Comparison of ENCODE assay signal across 8 mouse cellular contexts in the genomic region with DNA sequence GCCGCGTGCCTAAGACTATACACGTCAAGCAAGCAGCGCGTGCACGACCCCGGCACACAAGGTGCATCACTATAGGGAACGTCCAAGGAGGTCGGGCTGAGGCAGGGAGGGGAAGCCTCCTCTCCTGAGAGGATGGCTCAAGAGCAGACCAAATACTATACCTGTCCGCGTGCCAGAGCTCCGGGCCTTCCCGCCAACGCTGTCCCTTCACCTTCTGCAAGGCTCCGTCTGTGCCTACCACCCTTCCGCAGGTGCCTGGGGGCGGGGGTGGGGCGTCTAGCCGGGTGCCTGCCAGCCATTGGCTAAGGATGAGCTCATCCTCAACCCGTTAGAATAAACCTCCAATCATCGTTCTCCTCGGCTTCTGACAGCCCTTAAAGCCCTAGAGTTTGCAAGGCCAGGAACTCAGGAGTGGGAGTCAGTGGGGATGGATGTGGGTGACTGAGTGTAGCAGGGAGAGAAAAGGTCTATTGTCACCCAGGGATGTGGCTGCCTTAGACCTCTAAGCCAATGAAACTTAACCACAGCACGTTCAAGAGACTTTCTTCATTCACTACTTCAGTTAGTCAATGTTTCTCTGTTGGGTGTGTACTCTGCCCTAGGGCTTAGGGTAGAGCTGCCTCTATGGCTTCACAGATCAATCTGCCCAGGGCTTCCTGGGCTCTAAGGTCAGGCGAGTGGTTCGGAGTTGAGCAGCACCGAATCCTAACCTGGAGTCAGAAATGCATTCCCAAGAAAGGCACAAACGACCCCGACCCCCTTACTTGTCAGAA. TPM values are rescaled to one million over a fixed set of nuclear protein-coding genes. Genes with fewer than 3 reads are reported as not detected.
DNase-seq lines count a peak whose midpoint lies in the region; ATAC-seq and TF ChIP-seq lines count a peak whose summit lies in the region.

A gene (minus strand): TSS at position 263 of the 773 bp plus-strand sequence.

- H3K9me3 ChIP-seq in heart, embryonic 16.5 days (replicated peaks; ENCODE audit: control insufficient read depth, low read length) = peaks cover 3% of the 10 kb centered on the region; the same call in 1 of the 2 replicates
- H3K9me3 ChIP-seq in liver, embryonic 14.5 days (ENCODE audit: control insufficient read depth, low read length) = no peaks in the 10 kb centered on the region
- no peaks in the 10 kb centered on the region for H3K9me3 ChIP-seq in neural tube, embryonic 12.5 days

- H3K9ac ChIP-seq in heart, embryonic 16.5 days (ENCODE audit: low read length) = peak within 1 kb of the TSS; percentile 30; the same call in 1 of the 2 replicates
- no peak within 1 kb of the TSS for H3K9ac ChIP-seq in liver, embryonic 14.5 days (replicated peaks)
- peak within 1 kb of the TSS; percentile 48 for H3K9ac ChIP-seq in neural tube, embryonic 12.5 days

- H3K27ac ChIP-seq in spleen, adult 2 months (ENCODE audit: insufficient read depth, low read length) = no peak within 1 kb of the TSS
- H3K27ac ChIP-seq in heart, embryonic 16.5 days (ENCODE audit: low read length) = no peak within 1 kb of the TSS
- no peak within 1 kb of the TSS for H3K27ac ChIP-seq in liver, embryonic 14.5 days
- no peak within 1 kb of the TSS for H3K27ac ChIP-seq in neural tube, embryonic 12.5 days

- H3K4me1 ChIP-seq in spleen, adult 2 months (ENCODE audit: control insufficient read depth, insufficient read depth, insufficient read length) = peaks cover 4% of the 10 kb centered on the region
- H3K4me1 ChIP-seq in heart, embryonic 16.5 days (ENCODE audit: control insufficient read depth, insufficient read depth, low read length) = peaks cover 16% of the 10 kb centered on the region
- peaks cover 0 to 6% of the 10 kb centered on the region in 2 experiments; a peak in 2 of 4 replicates for H3K4me1 ChIP-seq in liver, embryonic 14.5 days (replicated peaks; ENCODE audit: control insufficient read depth in 2 of 2, insufficient read depth in 2 of 2, low read length in 1 of 2)
- H3K4me1 ChIP-seq in neural tube, embryonic 12.5 days = peaks cover 12% of the 10 kb centered on the region

- peak within 1 kb of the TSS; percentile 46 for H3K4me3 ChIP-seq in spleen, adult 2 months (ENCODE audit: extremely low read depth, insufficient read depth, insufficient read length)
- H3K4me3 ChIP-seq in heart, embryonic 16.5 days (ENCODE audit: low read length) = peak within 1 kb of the TSS; percentile 41
- H3K4me3 ChIP-seq in liver, embryonic 14.5 days (ENCODE audit: insufficient read depth in 1 of 2, low read depth in 2 of 2, low read length in 2 of 2) = peak within 1 kb of the TSS in 1 of 2 experiments; percentile 28; a peak in 3 of 4 replicates
- peak within 1 kb of the TSS; percentile 38 for H3K4me3 ChIP-seq in neural tube, embryonic 12.5 days

- peak in 1 of 2 experiments; percentile 22 for DNase-seq in spleen, adult 2 months (ENCODE audit: low read depth in 1 of 2, low spot score in 2 of 2)
- DNase-seq in spleen, adult 18-20 months = no peak
- peak; percentile 41 for DNase-seq in embryo, embryonic 9.5 days (ENCODE audit: extremely low spot score)
- peak; percentile 74 for DNase-seq in layer of hippocampus, adult 11-12 months (ENCODE audit: low spot score)
- DNase-seq in liver, embryonic 14.5 days (ENCODE audit: low read depth in 3 of 3, low spot score in 3 of 3) = peak; percentile 19 to 28 (median 20)
- DNase-seq in thymus, postnatal 36 days = peak; percentile 73 to 80

- TF ChIP-seq EP300 in liver, embryonic 14.5 days (IDR thresholded peaks at IDR 0.05; ENCODE audit: low read depth) = no peak

- no peak for TF ChIP-seq POLR2A in spleen, adult 2 months (IDR thresholded peaks at IDR 0.05; ENCODE audit: low read depth, low read length)

- peak; percentile 71; the same call in 1 of the 2 replicates for ATAC-seq in heart, embryonic 16.5 days (replicated peaks; ENCODE audit: extremely low read depth, insufficient read depth, low FRiP score)
- peak; percentile 82; the same call in 1 of the 2 replicates for ATAC-seq in liver, embryonic 14.5 days (ENCODE audit: insufficient read depth)
- ATAC-seq in neural tube, embryonic 12.5 days (ENCODE audit: low FRiP score, low read depth) = peak; percentile 93

- peak within 1 kb of the TSS; percentile 62 for H3K4me2 ChIP-seq in heart, embryonic 16.5 days (ENCODE audit: low read depth, low read length)
- peak within 1 kb of the TSS; percentile 63 for H3K4me2 ChIP-seq in liver, embryonic 14.5 days (ENCODE audit: low read depth)
- H3K4me2 ChIP-seq in neural tube, embryonic 12.5 days (replicated peaks) = peak within 1 kb of the TSS; percentile 59

- H3K36me3 ChIP-seq in spleen, adult 2 months (ENCODE audit: control insufficient read depth, insufficient read depth, low read length) = no peaks in the 10 kb centered on the region
- H3K36me3 ChIP-seq in heart, embryonic 16.5 days (ENCODE audit: control insufficient read depth, insufficient read depth) = no peaks in the 10 kb centered on the region
- H3K36me3 ChIP-seq in liver, embryonic 14.5 days (replicated peaks; ENCODE audit: control insufficient read depth, insufficient read depth, low read depth) = no peaks in the 10 kb centered on the region
- no peaks in the 10 kb centered on the region; the same call in 1 of the 2 replicates for H3K36me3 ChIP-seq in neural tube, embryonic 12.5 days

- H3K27me3 ChIP-seq in spleen, adult 2 months (ENCODE audit: control insufficient read depth, insufficient read depth, low read length) = 0 out of 2 replicates have a peak, but pooled peaks cover 1% of the 10 kb centered on the region
- H3K27me3 ChIP-seq in heart, embryonic 16.5 days (ENCODE audit: control insufficient read depth, insufficient read depth, low read length) = no peaks in the 10 kb centered on the region; the same call in 1 of the 2 replicates
- H3K27me3 ChIP-seq in liver, embryonic 14.5 days (ENCODE audit: control insufficient read depth, insufficient read depth, low read length) = no peaks in the 10 kb centered on the region; the same call in 1 of the 2 replicates
- peaks cover 6% of the 10 kb centered on the region; the same call in 1 of the 2 replicates for H3K27me3 ChIP-seq in neural tube, embryonic 12.5 days (replicated peaks)

- 22% methylated on average over 28 of the region's 28 CpGs for WGBS in spleen, adult 2 months
- WGBS in heart, embryonic 16.5 days = 17% methylated on average over 28 of the region's 28 CpGs
- WGBS in liver, embryonic 14.5 days (ENCODE audit: insufficient replicate concordance) = 14% methylated on average over 28 of the region's 28 CpGs
- 16% methylated on average over 28 of the region's 28 CpGs for whole genome bisulfite sequencing in neural tube, embryonic 12.5 days

- no peak for TF ChIP-seq CTCF in spleen, adult 2 months (IDR thresholded peaks at IDR 0.05; ENCODE audit: extremely low read depth, insufficient read depth, insufficient read length, insufficient replicate concordance)
- TF ChIP-seq CTCF in liver, embryonic 14.5 days (IDR thresholded peaks at IDR 0.05; ENCODE audit: low read depth) = no peak

RNA-seq across cellular contexts. Expression of the gene that starts here (rescaled TPM):
- polyA plus RNA-seq in spleen, adult 2 months (2012; rRNA removed) = 0.53 and 0.63 TPM in 2 replicates
- polyA plus RNA-seq in heart, embryonic 16.5 days (2015; fragmentation: Nextera tagmentation; extraction: Ambion mirVana) = 1.6 and 2.5 TPM in 2 replicates
- 0.31 and 0.57 TPM in 2 replicates for polyA plus RNA-seq in liver, embryonic 14.5 days (2012; rRNA removed)
- polyA plus RNA-seq in liver, embryonic 14.5 days (2014; fragmentation: Nextera tagmentation; extraction: Ambion mirVana) = 0.30 and 0.57 TPM in 2 replicates
- polyA plus RNA-seq in neural tube, embryonic 12.5 days (2016; fragmentation: Nextera tagmentation; extraction: Ambion mirVana) = 13.3 and 14.6 TPM in 2 replicates

Comparison
In these comparisons a context has a peak if more than half of its experiments do, and no peak if none do; other contexts are left out.
1. Peak in DNase-seq, ATAC-seq and H3K4me2 ChIP-seq in liver, embryonic 14.5 days; RNA of the gene not detected or under 1 TPM.
2. DNase-seq: peak in embryo, embryonic 9.5 days (single experiment), layer of hippocampus, adult 11-12 months (single experiment) and thymus, postnatal 36 days (2 of 2); none in spleen, adult 18-20 months (0 of 2).
3. Peak in every context shown above with its lines, with median percentiles within 50 percentile points of each other: ATAC-seq and H3K4me2 ChIP-seq.